Mouse (Mus musculus): ENCODE data around the gene Commd9.

The Commd9 gene

GRCm38 (mm10) chr2:101909326-101910080 is 23.5 kb downstream of the Commd9 start:
- no peak for DNase-seq (ENCODE audit: low spot score in 2 of 2)

GRCm38 (mm10) chr2:101918518-101918917 is 32.5 kb downstream of the Commd9 start:
- no peak for DNase-seq (ENCODE audit: low spot score in 2 of 2)

DNA sequence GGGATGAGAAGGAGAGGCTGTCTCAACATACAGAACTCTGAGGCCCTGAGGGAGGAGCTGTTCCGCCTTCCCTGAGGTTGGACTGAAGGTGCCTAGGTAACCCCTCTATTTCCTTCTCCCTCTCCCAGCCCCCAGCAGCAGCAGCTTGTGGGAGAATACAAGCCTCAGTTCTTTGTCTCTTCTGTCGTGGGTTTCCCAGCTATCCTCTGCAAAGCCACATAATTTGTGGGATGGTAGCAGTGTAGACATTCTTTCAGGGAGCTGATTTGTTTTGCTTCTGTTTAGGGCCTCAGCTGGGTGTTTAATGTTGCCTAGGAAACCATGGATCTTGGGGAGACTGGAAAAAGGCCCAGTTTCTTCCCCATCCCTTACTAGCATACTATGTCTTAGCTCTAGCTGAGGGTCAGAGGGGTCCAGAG is 34.1 kb downstream of the Commd9 start:
- DNase-seq (ENCODE audit: low spot score in 2 of 2) = no peak

DNA sequence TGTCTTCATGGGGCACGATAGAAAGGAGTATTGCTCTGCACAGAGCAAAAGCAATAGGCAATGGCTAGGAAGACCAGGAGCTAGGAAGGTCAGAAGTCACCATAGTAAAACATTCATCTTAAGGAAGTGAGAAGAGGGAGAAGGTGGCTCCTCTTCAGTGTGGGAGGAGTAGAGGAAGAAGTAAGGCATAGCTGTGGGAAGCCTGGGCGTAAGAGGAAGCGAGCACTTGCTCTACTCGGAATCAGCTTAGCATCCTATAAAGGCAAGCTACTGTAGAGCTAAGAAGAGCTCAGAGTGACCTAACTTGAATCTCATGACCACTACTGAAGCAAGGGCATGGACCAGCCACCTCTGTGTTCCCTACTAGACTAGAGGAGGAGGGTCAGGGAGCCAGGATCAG is 36.3 kb downstream of the Commd9 start:
- DNase-seq (ENCODE audit: low spot score in 2 of 2) = no peak

- DNase-seq (ENCODE audit: low spot score in 2 of 2) = no peak
Measured at GRCm38 (mm10) chr2:101923181-101923580, 37.1 kb downstream of the Commd9 start.

GRCm38 (mm10) chr2:101925183-101925582 is 39.1 kb downstream of the Commd9 start:
- no peak for DNase-seq (ENCODE audit: low spot score in 2 of 2)

GRCm38 (mm10) chr2:101925591-101926188 is 39.6 kb downstream of the Commd9 start:
- DNase-seq (ENCODE audit: low spot score in 2 of 2) = no peak

- DNase-seq (ENCODE audit: low spot score in 2 of 2) = no peak
Measured at GRCm38 (mm10) chr2:101932169-101932936, 46.3 kb downstream of the Commd9 start.

- no peak for DNase-seq (ENCODE audit: low spot score in 2 of 2)
Measured at GRCm38 (mm10) chr2:101933301-101933700, 47.3 kb downstream of the Commd9 start.

GRCm38 (mm10) chr2:101935006-101935405 is 49.0 kb downstream of the Commd9 start:
- no peak for DNase-seq (ENCODE audit: low spot score in 2 of 2)

GRCm38 (mm10) chr2:101950716-101951520 is 64.9 kb downstream of the Commd9 start:
- DNase-seq (ENCODE audit: low spot score in 2 of 2) = no peak
